Mouse (Mus musculus) olfactory bulb, adult 2 months (tissue): Measurements from ENCODE around the gene Skor1.

Experiments
- CTCF ChIP-seq: fragments of 200-500 bp; IDR thresholded peaks from 2 replicates; pipeline ENCODE4 v1.5.1; 2012; ENCODE audit warnings: low read depth, mild to moderate bottlenecking, low read length, moderate library complexity; ENCODE audit not compliant: insufficient read depth
- POLR2A ChIP-seq: fragments of 200-500 bp; IDR thresholded peaks from 2 replicates; pipeline ENCODE4 v1.6.1; 2012; ENCODE audit warnings: mild to moderate bottlenecking, low read depth, low read length, moderate library complexity; ENCODE audit not compliant: insufficient read depth

DNA sequence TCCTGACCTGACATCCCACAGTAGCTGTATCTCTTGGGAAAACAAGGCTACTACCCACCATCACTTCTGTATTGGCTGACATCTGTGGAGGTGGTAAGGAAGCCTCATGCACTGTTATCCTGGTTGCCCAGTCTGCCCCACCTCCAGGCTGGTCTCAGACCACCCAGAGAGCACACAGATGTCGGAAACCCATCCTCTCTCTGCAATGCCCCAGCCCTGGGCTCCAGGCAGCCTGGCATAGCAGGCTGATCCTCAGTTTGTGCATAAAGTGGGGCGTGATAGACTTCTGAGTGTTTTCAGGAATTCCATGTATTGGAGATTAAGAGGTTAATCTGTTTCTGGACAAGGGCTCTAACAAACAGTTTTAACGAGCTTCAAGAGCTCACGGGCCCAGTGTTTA, 46.8 kb upstream of the Skor1 start:
- no peak for TF ChIP-seq CTCF
- no peak for TF ChIP-seq POLR2A
